Mouse (Mus musculus) stomach, embryonic 15.5 days (tissue): ENCODE results near the gene Gm45711. TPM values are rescaled to one million over a fixed set of nuclear protein-coding genes. Genes with fewer than 3 reads are reported as not detected.

Experiments used
- ATAC-seq: fragments of 200-750 bp; cut with Nextera tagmentation; 2 replicates; pipeline ENCODE4 v1.8.0; 2017; ENCODE audit warnings: low read depth, moderate number of reproducible peaks, moderate TSS enrichment; ENCODE audit not compliant: insufficient read depth, low FRiP score
- H3K27ac ChIP-seq: fragments of 300-500 bp; sonication (generic); 2 replicates; pipeline ENCODE4 v1.5.1; 2015; ENCODE audit warnings: mild to moderate bottlenecking, inconsistent platforms
- H3K27me3 ChIP-seq: fragments of 300-500 bp; sonication (generic); replicated peaks from 2 replicates; pipeline ENCODE4 v1.6.1; 2015; ENCODE audit warnings: inconsistent platforms
- H3K36me3 ChIP-seq: fragments of 300-500 bp; sonication (generic); 2 replicates; pipeline ENCODE4 v1.6.1; 2015; ENCODE audit warnings: inconsistent platforms
- H3K4me1 ChIP-seq: fragments of 300-500 bp; sonication (generic); 2 replicates; pipeline ENCODE4 v1.6.1; 2015; ENCODE audit warnings: inconsistent platforms
- H3K4me2 ChIP-seq: fragments of 300-500 bp; sonication (generic); 2 replicates; pipeline ENCODE4 v1.6.1; 2015; ENCODE audit warnings: mild to moderate bottlenecking, inconsistent platforms
- H3K4me3 ChIP-seq: fragments of 300-500 bp; sonication (generic); replicated peaks from 2 replicates; pipeline ENCODE4 v1.5.1; 2015; ENCODE audit warnings: inconsistent platforms
- H3K9ac ChIP-seq: fragments of 300-500 bp; sonication (generic); 2 replicates; pipeline ENCODE4 v1.6.1; 2015; ENCODE audit warnings: inconsistent platforms
- H3K9me3 ChIP-seq: fragments of 300-500 bp; sonication (generic); 2 replicates; pipeline ENCODE4 v1.6.1; 2016; ENCODE audit warnings: inconsistent platforms
- WGBS: fragments of 180-500 bp; shearing (Covaris S2); methylation state at CpG from one replicate; pipeline ENCODE4 v1.1.7; 2015; 5-methylcytosine and 5-hydroxymethylcytosine counted together
- polyA plus RNA-seq: library from polyadenylated mRNA; unstranded; fragments of >200 nt; fragmentation: Nextera tagmentation; extraction: Ambion mirVana; gene quantifications from 2 replicates; pipeline ENCODE4 v1.2.1, GENCODE M21; 2015

Gene Gm45711
- polyA plus RNA-seq, 1 experiment from 2014 or later: not detected

DNA sequence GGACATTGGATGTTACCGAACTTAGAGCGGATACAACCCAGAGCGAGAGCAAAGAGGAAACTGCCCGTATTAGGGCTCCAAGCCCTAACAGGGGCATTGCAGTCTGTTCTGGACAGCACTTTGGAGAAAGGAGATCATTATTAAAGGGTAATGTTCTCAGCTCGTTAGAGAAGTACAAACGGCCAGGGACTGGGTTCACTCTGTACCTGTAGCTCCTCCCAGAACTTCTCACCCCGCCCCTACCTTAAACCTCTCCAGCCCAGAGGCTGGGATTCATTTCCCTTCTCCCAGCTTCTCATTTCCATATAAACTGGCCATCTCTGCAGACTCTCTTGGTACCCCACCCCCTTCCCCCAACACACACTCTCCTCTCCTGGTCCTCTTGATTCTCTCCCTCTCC is 58.4 kb downstream of the Gm45711 start:
- Histone ChIP-seq H3K4me2 (peak overlapping the region; percentile 76), H3K4me3 (peak overlapping the region; percentile 77), H3K4me1 (peaks cover 13% of the 10 kb centered on the region), H3K27ac (peak overlapping the region; percentile 93), H3K36me3 (no peaks in the 10 kb centered on the region), H3K27me3 (no peaks in the 10 kb centered on the region), H3K9ac (peak overlapping the region; percentile 61; the same call in 1 of the 2 replicates), H3K9me3 (no peaks in the 10 kb centered on the region)
- 0% methylated on average over 7 of the region's 7 CpGs for WGBS
- ATAC-seq: 0 out of 2 replicates have a peak, but pooled peaks have one; percentile 8

DNA sequence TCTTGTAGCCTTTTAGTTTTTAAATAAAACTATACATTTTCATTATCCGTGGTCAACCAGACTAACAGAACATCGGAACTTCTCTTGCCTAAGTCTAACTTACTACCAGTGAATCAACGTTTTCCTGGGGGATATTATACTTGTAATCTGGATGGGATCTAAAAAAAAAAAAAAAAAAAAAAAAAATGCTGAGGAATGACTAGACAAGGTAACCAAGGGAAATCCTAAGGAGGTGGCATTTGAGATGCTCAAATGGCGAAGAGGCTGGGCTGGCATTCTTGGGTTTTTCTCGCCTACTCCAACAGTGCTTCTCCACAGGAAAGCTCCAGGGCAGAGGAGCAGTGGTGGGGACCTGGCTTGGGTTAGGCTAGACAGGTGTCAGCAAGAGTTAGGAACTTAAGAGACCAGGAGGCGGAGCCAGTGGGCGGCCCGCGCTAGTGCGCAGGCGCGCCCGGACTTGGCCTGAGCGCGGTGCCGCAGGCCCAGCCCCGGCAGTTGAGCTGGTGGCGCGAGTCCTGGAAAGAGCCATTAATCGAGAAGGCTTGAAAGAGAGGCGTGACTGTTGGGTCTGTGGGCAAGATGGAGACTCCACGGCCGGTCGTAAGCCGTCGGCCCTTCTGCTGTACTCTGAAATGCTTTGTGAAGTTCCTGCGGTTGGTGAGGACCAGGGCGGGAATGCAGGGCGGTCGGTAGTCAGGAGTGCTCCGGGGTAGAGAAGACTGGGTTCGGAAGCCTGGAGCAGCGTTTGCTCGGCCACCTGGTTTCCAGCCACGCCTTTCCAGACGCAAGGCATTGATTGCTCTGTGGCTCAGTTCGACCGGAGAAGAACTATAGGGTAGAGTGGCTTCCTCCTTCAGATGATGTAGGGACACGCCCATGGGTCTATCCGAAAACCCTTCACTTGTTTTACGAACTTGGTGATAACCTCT is 59.2 kb downstream of the Gm45711 start, which contains the start of gene Cklf:
Cklf (plus strand) TSS at position 423 of the 929 bp plus-strand sequence.
- H3K4me1 ChIP-seq: peaks cover 13% of the 10 kb centered on the region
- peak within 1 kb of the TSS; percentile 76 for H3K4me2 ChIP-seq
- WGBS: 4% methylated on average over 41 of the region's 41 CpGs
- ATAC-seq: peak; percentile 88
- no peaks in the 10 kb centered on the region for H3K9me3 ChIP-seq
- no peaks in the 10 kb centered on the region for H3K27me3 ChIP-seq
- peak within 1 kb of the TSS; percentile 77 for H3K4me3 ChIP-seq
- H3K27ac ChIP-seq: peak within 1 kb of the TSS; percentile 93
- H3K9ac ChIP-seq: peak within 1 kb of the TSS; percentile 61
- H3K36me3 ChIP-seq: no peaks in the 10 kb centered on the region

DNA sequence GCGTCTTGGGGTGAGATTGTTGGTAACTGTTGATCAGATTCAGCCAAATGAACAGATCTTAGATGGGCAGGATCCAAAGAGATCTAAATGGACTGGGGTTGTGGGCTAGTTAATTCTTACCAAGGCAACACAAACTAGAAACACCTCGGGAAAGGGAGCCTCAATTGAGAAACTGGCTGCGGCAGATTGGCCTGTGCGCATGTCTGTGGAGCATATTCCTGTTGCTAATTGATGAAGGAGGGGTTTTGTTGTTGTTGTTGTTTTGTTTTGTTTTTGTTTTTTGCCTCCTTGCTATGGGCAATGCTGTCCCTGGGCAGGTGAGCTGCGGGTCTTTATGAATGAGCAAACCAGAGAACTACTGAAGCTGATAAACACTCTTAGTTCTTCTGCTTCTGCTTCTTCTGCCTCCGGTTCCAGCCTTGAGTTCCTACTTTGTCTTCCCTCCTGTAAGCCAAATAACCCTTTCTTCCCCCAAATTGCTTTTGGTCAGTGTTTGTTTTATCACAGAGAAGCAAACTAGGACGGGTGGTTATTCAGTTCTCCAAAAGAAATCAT is 60.4 kb downstream of the Gm45711 start:
- Histone ChIP-seq H3K4me1 (peaks cover 13% of the 10 kb centered on the region), H3K36me3 (no peaks in the 10 kb centered on the region), H3K4me3 (no peak overlapping the region), H3K9me3 (no peaks in the 10 kb centered on the region), H3K4me2 (no peak overlapping the region), H3K27me3 (no peaks in the 10 kb centered on the region), H3K27ac (no peak overlapping the region), H3K9ac (no peak overlapping the region)
- WGBS: 78% methylated on average over 7 of the region's 7 CpGs
- ATAC-seq: no peak

DNA sequence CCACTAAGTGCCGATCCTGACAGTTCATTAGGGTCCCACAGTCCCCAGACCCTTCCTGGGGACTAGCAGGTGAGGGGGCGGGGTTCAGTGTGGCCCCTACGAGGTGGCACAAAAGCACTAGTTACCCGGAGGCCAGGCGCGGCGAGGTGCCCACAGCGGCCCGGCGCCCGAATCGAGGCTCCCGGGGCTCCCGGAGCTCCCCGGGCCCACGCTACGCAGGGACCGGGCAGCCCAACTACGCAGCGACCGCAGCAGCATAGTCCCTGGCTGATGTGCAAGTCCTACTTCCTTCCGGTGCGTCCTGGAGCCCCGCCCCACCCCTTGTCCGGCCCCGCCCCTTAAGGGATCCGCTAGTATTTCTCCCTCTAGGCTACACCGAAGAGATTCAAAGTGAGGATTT is 61.6 kb downstream of the Gm45711 start, which contains the start of gene Tk2:
Tk2 (minus strand) TSS at position 283 of the 400 bp plus-strand sequence.
- Histone ChIP-seq H3K27ac (peak within 1 kb of the TSS; percentile 62; the same call in 1 of the 2 replicates), H3K36me3 (no peaks in the 10 kb centered on the region), H3K4me2 (peak within 1 kb of the TSS; percentile 82), H3K27me3 (no peaks in the 10 kb centered on the region), H3K4me3 (peak within 1 kb of the TSS; percentile 86), H3K9me3 (no peaks in the 10 kb centered on the region), H3K9ac (peak within 1 kb of the TSS; percentile 64), H3K4me1 (peaks cover 13% of the 10 kb centered on the region)
- ATAC-seq: peak; percentile 85
- WGBS: 0% methylated on average over 28 of the region's 28 CpGs

DNA sequence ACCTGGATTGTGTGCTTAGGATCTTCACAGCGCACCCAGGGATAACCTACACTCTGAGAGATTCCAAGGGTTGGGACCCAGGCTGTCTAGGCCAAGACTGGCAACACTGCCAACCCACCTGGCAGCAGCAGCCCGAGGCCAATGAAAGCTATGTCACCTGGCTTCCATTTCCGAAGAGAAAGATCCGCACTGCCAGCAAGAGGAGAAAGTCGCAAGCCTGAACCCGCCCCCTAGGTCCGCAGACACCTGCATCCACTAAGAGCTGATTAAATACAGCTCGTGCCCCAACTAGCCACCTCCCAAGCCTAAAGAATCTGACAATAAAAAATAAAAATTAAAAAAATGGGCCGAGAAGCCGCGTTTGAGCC is 62.0 kb downstream of the Gm45711 start:
- H3K36me3 ChIP-seq: no peaks in the 10 kb centered on the region
- ATAC-seq: no peak; the same call in 1 of the 2 replicates
- peak overlapping the region; percentile 86 for H3K4me3 ChIP-seq
- peaks cover 13% of the 10 kb centered on the region for H3K4me1 ChIP-seq
- peak overlapping the region; percentile 64 for H3K9ac ChIP-seq
- H3K4me2 ChIP-seq: peak overlapping the region; percentile 82
- no peaks in the 10 kb centered on the region for H3K27me3 ChIP-seq
- peak overlapping the region; percentile 62; the same call in 1 of the 2 replicates for H3K27ac ChIP-seq
- H3K9me3 ChIP-seq: no peaks in the 10 kb centered on the region
- WGBS: 4% methylated on average over 11 of the region's 11 CpGs

DNA sequence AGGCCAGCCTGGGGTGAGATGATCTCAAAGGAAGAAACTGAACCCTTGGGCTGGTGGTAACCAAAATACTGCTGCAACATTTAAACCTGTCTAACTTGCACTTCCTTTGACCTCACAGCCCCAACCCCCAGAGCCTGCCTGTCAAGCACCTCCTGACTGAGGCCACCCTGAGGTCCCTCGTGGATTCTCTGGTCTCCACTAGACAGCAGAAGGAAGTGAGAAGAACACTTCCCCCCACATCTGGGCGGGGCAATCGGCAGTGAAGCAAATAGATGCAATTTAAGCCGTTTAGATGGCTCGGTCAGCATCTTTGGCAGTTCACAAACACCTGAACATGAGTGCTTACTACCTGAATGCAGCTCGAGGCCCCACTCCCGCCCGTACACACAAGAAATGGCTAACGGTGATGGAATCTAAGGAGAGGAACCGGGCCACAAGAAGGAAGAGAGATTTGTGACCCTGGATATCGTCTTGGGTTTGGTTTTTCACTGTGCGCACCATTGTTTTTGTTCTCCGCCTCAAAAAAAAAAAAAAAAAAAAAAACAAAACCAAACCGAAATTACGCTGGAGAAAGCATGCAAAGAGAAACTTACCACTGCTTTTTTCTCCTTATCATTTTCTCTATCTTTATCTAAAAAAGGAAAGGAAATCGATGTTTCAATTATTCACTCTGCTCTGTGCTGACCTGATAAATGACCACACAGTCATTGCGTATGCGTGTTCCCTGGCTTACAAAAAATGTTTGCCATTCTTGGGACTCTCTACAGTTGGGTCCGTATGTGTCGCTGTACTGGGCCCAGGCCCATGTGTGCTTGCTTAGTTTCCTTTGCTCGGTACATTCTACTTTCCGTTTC is 62.6 kb downstream of the Gm45711 start:
- peak overlapping the region; percentile 86 for H3K4me3 ChIP-seq
- peak overlapping the region; percentile 41; the same call in 1 of the 2 replicates for H3K27ac ChIP-seq
- H3K9me3 ChIP-seq: no peaks in the 10 kb centered on the region
- peaks cover 13% of the 10 kb centered on the region for H3K4me1 ChIP-seq
- H3K27me3 ChIP-seq: no peaks in the 10 kb centered on the region
- WGBS: 62% methylated on average over 22 of the region's 22 CpGs
- H3K36me3 ChIP-seq: no peaks in the 10 kb centered on the region
- 0 out of 2 replicates have a peak overlapping the region, but pooled peaks have one; percentile 64 for H3K9ac ChIP-seq
- peak overlapping the region; percentile 82 for H3K4me2 ChIP-seq
- ATAC-seq: no peak

DNA sequence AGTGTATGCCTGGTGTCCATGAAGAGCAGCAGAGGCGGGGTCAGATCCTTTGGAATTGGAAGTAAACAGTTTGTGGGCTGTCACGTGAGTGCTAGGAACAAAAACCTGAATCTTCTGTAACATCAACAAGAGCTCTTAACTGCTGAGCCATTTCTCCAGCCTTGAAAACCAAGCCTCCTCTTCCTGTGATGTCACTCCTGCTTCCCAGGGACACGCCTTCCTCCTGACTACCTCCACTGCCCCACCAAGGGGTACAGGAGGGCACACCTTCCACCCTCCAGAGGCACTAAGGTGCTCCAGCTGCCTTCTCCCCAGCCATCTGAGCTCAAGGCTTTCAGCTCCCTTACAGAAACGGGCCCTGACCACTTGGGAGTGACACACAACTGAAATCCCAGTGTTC is 63.3 kb downstream of the Gm45711 start:
- H3K9ac ChIP-seq: no peak overlapping the region
- no peaks in the 10 kb centered on the region for H3K27me3 ChIP-seq
- peaks cover 13% of the 10 kb centered on the region for H3K4me1 ChIP-seq
- no peak overlapping the region for H3K27ac ChIP-seq
- no peak for ATAC-seq
- no peaks in the 10 kb centered on the region for H3K9me3 ChIP-seq
- 82% methylated on average over 4 of the region's 4 CpGs for WGBS
- H3K4me2 ChIP-seq: no peak overlapping the region
- no peaks in the 10 kb centered on the region for H3K36me3 ChIP-seq
- H3K4me3 ChIP-seq: no peak overlapping the region

DNA sequence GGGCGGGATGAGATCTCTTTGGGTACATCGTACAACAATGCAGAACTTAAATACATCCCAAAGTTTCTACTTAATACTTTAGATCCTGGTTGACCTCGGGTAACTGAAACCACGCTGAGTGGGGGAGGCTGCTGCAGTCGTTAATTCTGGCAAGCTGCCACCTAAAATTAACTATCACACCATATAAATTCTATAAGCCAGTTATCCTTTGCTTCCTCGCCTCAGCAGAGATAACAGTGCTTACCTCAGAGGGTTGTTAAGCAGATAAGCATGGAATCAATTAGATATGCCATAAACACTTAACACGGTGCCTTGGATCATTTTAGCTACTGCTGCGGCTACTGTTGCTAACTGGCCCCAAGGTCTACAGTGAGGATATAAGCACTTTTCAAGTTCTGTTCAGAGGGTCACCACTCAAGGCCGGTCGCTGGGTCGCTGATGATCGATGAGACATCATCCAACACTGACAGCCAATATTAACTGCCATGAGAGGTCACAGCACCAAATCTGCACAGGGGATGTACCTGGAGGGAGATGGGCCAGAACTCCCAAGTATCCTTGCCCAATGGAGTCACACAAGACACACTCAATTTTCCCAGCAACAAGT is 67.7 kb downstream of the Gm45711 start:
- no peaks in the 10 kb centered on the region; the same call in 1 of the 2 replicates for H3K36me3 ChIP-seq
- WGBS: 75% methylated on average over 12 of the region's 12 CpGs

DNA sequence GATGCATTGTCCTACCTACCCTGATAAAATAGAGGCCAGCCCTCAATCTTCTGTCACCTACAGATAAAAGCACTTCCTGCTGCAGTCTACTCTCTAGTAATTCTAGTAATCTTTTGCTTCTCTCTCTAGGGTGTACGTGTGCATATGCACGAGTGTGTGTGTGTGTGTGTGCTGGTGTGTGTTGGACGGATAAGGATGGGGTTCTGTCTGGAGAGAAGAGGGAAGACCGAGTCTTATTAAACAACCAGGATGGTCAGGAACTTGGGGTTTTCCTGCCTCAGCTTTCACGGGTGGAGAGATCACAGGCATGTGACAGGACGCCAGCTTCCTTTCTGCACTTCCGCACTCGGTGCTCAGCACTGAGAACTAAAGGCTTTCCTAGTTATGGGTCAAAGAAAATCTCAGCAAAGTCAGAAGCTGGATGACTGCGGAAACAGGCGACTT is 70.4 kb downstream of the Gm45711 start:
- 79% methylated on average over 10 of the region's 10 CpGs for WGBS
- no peak overlapping the region for H3K9ac ChIP-seq
- no peaks in the 10 kb centered on the region for H3K4me1 ChIP-seq
- no peak; the same call in 1 of the 2 replicates for ATAC-seq
- H3K27me3 ChIP-seq: no peaks in the 10 kb centered on the region
- H3K4me3 ChIP-seq: no peak overlapping the region
- H3K27ac ChIP-seq: no peak overlapping the region
- peaks cover 9% of the 10 kb centered on the region for H3K36me3 ChIP-seq
- no peak overlapping the region for H3K4me2 ChIP-seq
- no peaks in the 10 kb centered on the region for H3K9me3 ChIP-seq

More for the DNA sequence above, 67.7 kb downstream of the Gm45711 start:
- Histone ChIP-seq H3K4me2 (no peak overlapping the region), H3K9me3 (no peaks in the 10 kb centered on the region), H3K9ac (no peak overlapping the region), H3K4me1 (peaks cover 5% of the 10 kb centered on the region; the same call in 1 of the 2 replicates), H3K27me3 (no peaks in the 10 kb centered on the region), H3K27ac (no peak overlapping the region), H3K4me3 (no peak overlapping the region)
- ATAC-seq: no peak

DNA sequence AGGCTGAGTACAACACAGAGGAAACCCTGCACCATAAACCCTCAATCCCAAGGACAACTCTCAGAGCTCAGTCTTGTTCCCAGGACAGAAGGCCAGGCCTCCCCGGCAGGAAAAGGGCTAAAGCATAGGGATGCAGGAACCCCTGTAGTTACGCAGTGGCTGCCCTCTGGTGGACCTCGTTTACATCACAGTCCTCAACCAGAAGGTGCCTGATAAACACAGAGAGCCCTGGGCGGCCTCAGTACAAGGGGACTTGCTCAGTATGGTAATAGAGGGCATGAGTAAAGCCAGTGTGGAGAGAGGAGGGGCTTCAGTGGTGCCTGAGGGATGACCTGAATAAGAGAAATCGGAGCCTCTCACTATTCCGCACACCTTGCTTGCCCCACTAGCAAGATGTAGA is 75.3 kb downstream of the Gm45711 start:
- Histone ChIP-seq H3K36me3 (peaks cover 31% of the 10 kb centered on the region), H3K27ac (no peak overlapping the region), H3K4me1 (no peaks in the 10 kb centered on the region), H3K4me2 (no peak overlapping the region), H3K4me3 (no peak overlapping the region), H3K27me3 (no peaks in the 10 kb centered on the region), H3K9ac (no peak overlapping the region), H3K9me3 (no peaks in the 10 kb centered on the region)
- WGBS: 43% methylated on average over 6 of the region's 6 CpGs
- ATAC-seq: no peak

DNA sequence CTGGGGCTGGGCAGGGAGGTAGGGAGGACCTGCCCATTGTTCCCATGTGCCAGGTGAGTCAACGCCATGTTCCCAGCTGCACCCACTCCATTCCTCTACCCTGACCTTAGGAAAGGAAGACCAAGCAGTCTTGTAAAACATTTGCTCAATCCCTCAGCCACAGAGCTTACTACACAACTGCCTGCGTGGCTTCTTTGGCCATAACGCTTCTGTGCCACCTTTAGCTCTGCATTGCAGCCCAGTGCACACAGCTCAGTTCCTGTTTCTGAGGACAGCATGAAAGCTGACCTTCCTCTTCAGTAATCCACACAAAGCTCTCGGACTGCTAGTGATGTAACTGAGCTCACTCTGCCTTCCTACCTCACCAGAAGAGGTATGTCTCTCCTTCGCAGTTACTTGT is 77.0 kb downstream of the Gm45711 start:
- H3K4me1 ChIP-seq: no peaks in the 10 kb centered on the region
- 87% methylated on average over 5 of the region's 5 CpGs for WGBS
- H3K36me3 ChIP-seq: peaks cover 44% of the 10 kb centered on the region
- no peak overlapping the region for H3K4me2 ChIP-seq
- no peaks in the 10 kb centered on the region for H3K9me3 ChIP-seq
- H3K27ac ChIP-seq: no peak overlapping the region
- no peak overlapping the region for H3K4me3 ChIP-seq
- H3K9ac ChIP-seq: no peak overlapping the region
- no peaks in the 10 kb centered on the region for H3K27me3 ChIP-seq
- ATAC-seq: no peak
